In genomic region chr9:110199870-110200269, GRCm38 (mm10) we compare ENCODE assay signal across 30 mouse cellular contexts. TPM values are rescaled to one million over a fixed set of nuclear protein-coding genes. Genes with fewer than 3 reads are reported as not detected.
DNase-seq lines count a peak whose midpoint lies in the region; ATAC-seq and TF ChIP-seq lines count a peak whose summit lies in the region.
"Had no signal": no experiment of that assay in that cellular context is flagged by ENCODE, and none has a peak within 500 bp of the region (broad histone marks: within the 10 kb centered on the region; RNA-seq: fewer than 3 reads in every experiment).

No protein-coding gene starts in this region.

- peaks cover 10% of the 10 kb centered on the region for H3K4me1 ChIP-seq in heart, embryonic 15.5 days (replicated peaks)
- H3K4me1 ChIP-seq in bone marrow macrophage, adult 2 months (ENCODE audit: control insufficient read depth, insufficient read depth, low read length): peaks cover 10% of the 10 kb centered on the region
- H3K4me1 ChIP-seq in olfactory bulb, adult 2 months (ENCODE audit: control insufficient read depth, insufficient read depth, low read length): peaks cover 6% of the 10 kb centered on the region; the same call in 1 of the 2 replicates
- peaks cover 2% of the 10 kb centered on the region for H3K4me1 ChIP-seq in hindbrain, embryonic 10.5 days (replicated peaks)
- H3K4me1 ChIP-seq: embryonic facial prominence, embryonic 12.5 days; intestine, embryonic 15.5 days; limb, embryonic 13.5 days; midbrain, embryonic 13.5 days had no signal

- no peaks in the 10 kb centered on the region for H3K9me3 ChIP-seq in heart, embryonic 15.5 days (replicated peaks)
- H3K9me3 ChIP-seq in hindbrain, embryonic 10.5 days: no peaks in the 10 kb centered on the region
- H3K9me3 ChIP-seq: embryonic facial prominence, embryonic 12.5 days; hindbrain, embryonic 12.5 days; intestine, embryonic 15.5 days; limb, embryonic 13.5 days; megakaryocyte, embryonic 14.5 days; midbrain, embryonic 13.5 days; neural tube, embryonic 13.5 days had no signal

- H3K9ac ChIP-seq in heart, embryonic 15.5 days: no peak overlapping the region
- H3K9ac ChIP-seq: embryonic facial prominence, embryonic 12.5 days; hindbrain, embryonic 12.5 days; intestine, embryonic 15.5 days; limb, embryonic 13.5 days; liver, postnatal 0 days; midbrain, embryonic 13.5 days; neural tube, embryonic 13.5 days had no signal

- H3K4me2 ChIP-seq in heart, embryonic 15.5 days: peak overlapping the region; percentile 14; the same call in 1 of the 2 replicates
- H3K4me2 ChIP-seq: embryonic facial prominence, embryonic 12.5 days; hindbrain, embryonic 12.5 days; intestine, embryonic 15.5 days; limb, embryonic 13.5 days; liver, embryonic 11.5 days; midbrain, embryonic 13.5 days; neural tube, embryonic 13.5 days had no signal

- ATAC-seq in frontal cortex, adult (ENCODE audit: low TSS enrichment): peak; percentile 34; the same call in 1 of the 2 replicates
- ATAC-seq in heart, embryonic 15.5 days (replicated peaks; ENCODE audit: insufficient number of reproducible peaks, insufficient read depth, low FRiP score, low read depth): no peak
- ATAC-seq: forebrain, embryonic 14.5 days; hindbrain, postnatal 0 days; intestine, embryonic 15.5 days; liver, postnatal 0 days; midbrain, embryonic 13.5 days had no signal

- 54% methylated on average over 2 of the region's 2 CpGs for WGBS in heart, embryonic 15.5 days
- 29% methylated on average over 2 of the region's 2 CpGs for WGBS in olfactory bulb, adult 2 months
- WGBS in hindbrain, embryonic 10.5 days: 92% methylated on average over 2 of the region's 2 CpGs

- TF ChIP-seq CTCF in bone marrow macrophage, adult 2 months (IDR thresholded peaks at IDR 0.05; ENCODE audit: low read depth, low read length): no peak
- TF ChIP-seq CTCF in olfactory bulb, adult 2 months (IDR thresholded peaks at IDR 0.05; ENCODE audit: insufficient read depth, low read depth, low read length): no peak

- H3K4me3 ChIP-seq in heart, embryonic 15.5 days: no peak overlapping the region
- H3K4me3 ChIP-seq in bone marrow macrophage, adult 2 months (ENCODE audit: insufficient read depth, low read length): no peak overlapping the region
- no peak overlapping the region for H3K4me3 ChIP-seq in olfactory bulb, adult 2 months (ENCODE audit: insufficient read depth, low read depth, low read length)
- no peak overlapping the region for H3K4me3 ChIP-seq in hindbrain, embryonic 10.5 days
- H3K4me3 ChIP-seq: embryonic facial prominence, embryonic 12.5 days; gastrocnemius, adult 2 months; hindbrain, embryonic 12.5 days; intestine, embryonic 15.5 days; limb, embryonic 13.5 days; megakaryocyte, embryonic 14.5 days; midbrain, embryonic 13.5 days; neural tube, embryonic 13.5 days had no signal

- no peak for DNase-seq in frontal cortex, postnatal 36 days (ENCODE audit: low spot score in 2 of 2)
- no peak for DNase-seq in heart, adult 11 months
- no peak for DNase-seq in kidney, postnatal 25 days
- no peak for DNase-seq in hindbrain, embryonic 10.5 days (ENCODE audit: low spot score)
- DNase-seq: adrenal gland, postnatal 36 days; cerebellum, adult 8-10 months; cerebellum, postnatal 36 days; embryo, embryonic 11 days; gastrocnemius, adult 2 months; kidney, adult 8-10 months; kidney, postnatal 10 days; layer of hippocampus, adult 9-11 months; liver, postnatal 0 days; lung, postnatal 36 days; thymus, adult 2 months; thymus, postnatal 36 days had no signal

- no peak for TF ChIP-seq POLR2A in bone marrow macrophage, adult 2 months (IDR thresholded peaks at IDR 0.05; ENCODE audit: borderline replicate concordance, low read depth, low read length)
- no peak for TF ChIP-seq POLR2A in olfactory bulb, adult 2 months (IDR thresholded peaks at IDR 0.05; ENCODE audit: insufficient read depth, low read depth, low read length)

- H3K27ac ChIP-seq in heart, embryonic 15.5 days: peak overlapping the region; percentile 57
- H3K27ac ChIP-seq in bone marrow macrophage, adult 2 months (ENCODE audit: insufficient read depth, low read depth, low read length): peak overlapping the region; percentile 18; the same call in 1 of the 2 replicates
- H3K27ac ChIP-seq in olfactory bulb, adult 2 months (ENCODE audit: insufficient read depth, low read depth, low read length): peak overlapping the region; percentile 82
- no peak overlapping the region for H3K27ac ChIP-seq in hindbrain, embryonic 10.5 days
- H3K27ac ChIP-seq: embryonic facial prominence, embryonic 12.5 days; gastrocnemius, adult 2 months; hindbrain, embryonic 12.5 days; hindbrain, postnatal 0 days; intestine, embryonic 15.5 days; limb, embryonic 13.5 days; midbrain, embryonic 13.5 days; neural tube, embryonic 13.5 days had no signal

- H3K27me3 ChIP-seq in heart, embryonic 15.5 days: no peaks in the 10 kb centered on the region
- H3K27me3 ChIP-seq in hindbrain, embryonic 10.5 days (ENCODE audit: insufficient read depth, poor library complexity, severe bottlenecking): no peaks in the 10 kb centered on the region
- H3K27me3 ChIP-seq: embryonic facial prominence, embryonic 12.5 days; hindbrain, embryonic 12.5 days; intestine, embryonic 15.5 days; limb, embryonic 13.5 days; megakaryocyte, embryonic 14.5 days; midbrain, embryonic 13.5 days; neural tube, embryonic 13.5 days had no signal

- H3K36me3 ChIP-seq in heart, embryonic 15.5 days: peaks cover 62% of the 10 kb centered on the region
- peaks cover 100% of the 10 kb centered on the region for H3K36me3 ChIP-seq in hindbrain, embryonic 10.5 days

RNA-seq across cellular contexts. Expression of gene Cspg5, which starts 43.7 kb away (rescaled TPM):
- polyA plus RNA-seq in heart, embryonic 15.5 days (2015; fragmentation: Nextera tagmentation; extraction: Ambion mirVana): 2.0 and 2.6 TPM in 2 replicates
- 0.19 TPM in 1 of 2 replicates, not detected in the other for polyA plus RNA-seq in bone marrow macrophage, adult 2 months (2012; ENCODE audit: insufficient read depth, insufficient read length, missing spikeins)
- 129 TPM in 1 of 2 replicates, not detected in the other for polyA plus RNA-seq in olfactory bulb, adult 2 months (2012; ENCODE audit: insufficient read depth, insufficient read length, low replicate concordance, missing spikeins)
- 7.0 and 15.1 TPM in 2 replicates for polyA plus RNA-seq in hindbrain, embryonic 10.5 days (2016; fragmentation: Nextera tagmentation; extraction: Ambion mirVana)
